Mouse (Mus musculus): Measurements from ENCODE around the gene AL732309.1. TPM values are rescaled to one million over a fixed set of nuclear protein-coding genes. Genes with fewer than 3 reads are reported as not detected.

The AL732309.1 gene
- polyA plus RNA-seq (2015; fragmentation: Nextera tagmentation; extraction: Ambion mirVana): 4.1 and 4.3 TPM in 2 replicates

DNA sequence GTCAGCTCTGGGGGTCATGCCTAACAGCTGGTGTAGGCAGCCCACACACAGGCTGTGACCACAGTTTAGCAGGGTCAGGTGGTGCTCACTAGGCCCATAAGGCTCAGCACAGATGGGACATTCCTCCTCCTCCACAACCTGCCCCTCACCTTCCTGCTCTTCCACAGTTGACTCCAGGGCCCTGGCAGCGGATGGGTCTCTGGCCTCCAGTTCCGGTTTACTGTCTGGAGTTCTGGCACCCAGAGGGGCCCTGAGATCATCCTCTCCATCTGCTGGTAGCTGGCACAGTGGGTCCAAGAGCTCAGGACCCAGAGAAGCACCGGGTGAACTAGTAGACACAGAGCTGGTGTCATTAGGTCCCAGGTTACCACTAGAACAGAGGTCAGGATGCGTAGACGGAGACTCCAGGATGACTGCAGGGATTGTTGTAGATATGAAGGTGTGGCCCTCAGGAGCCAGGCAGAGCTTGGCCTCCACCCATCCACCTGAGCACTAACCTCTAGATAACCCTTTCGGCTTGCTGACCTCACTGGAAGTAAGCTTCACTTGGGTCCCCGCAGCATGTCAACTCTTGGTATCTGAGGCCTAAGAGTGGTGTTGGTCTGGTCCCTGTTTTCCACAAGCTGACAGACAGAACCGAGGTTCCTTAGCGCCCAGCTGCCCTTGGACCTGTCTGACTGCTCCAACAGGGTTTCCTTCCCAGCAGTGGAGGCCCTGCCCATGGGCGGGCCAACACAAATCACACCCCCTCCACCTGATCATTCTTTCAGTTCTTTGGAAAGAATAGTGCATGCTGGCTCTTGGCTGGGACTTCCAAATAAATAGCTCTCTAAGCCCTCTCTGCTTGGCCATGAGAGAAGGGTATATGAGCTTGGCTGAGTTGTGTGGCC is at the start of gene AL732309.1:
Gene AL732309.1 (minus strand): TSS at position 681 of the 890 bp plus-strand sequence.
- Histone ChIP-seq H3K4me3 (ENCODE audit: low read depth, low read length) (no peak within 1 kb of the TSS), H3K9me3 (ENCODE audit: low read length) (no peaks in the 10 kb centered on the region), H3K9ac (replicated peaks; ENCODE audit: low read depth) (no peak within 1 kb of the TSS), H3K4me2 (replicated peaks; ENCODE audit: low read depth, low read length) (no peak within 1 kb of the TSS), H3K27me3 (replicated peaks; ENCODE audit: insufficient read depth, low read length) (peaks cover 7% of the 10 kb centered on the region; the same call in 1 of the 2 replicates), H3K4me1 (ENCODE audit: insufficient read depth, low read depth, low read length) (peaks cover 7% of the 10 kb centered on the region; the same call in 1 of the 2 replicates), H3K36me3 (ENCODE audit: insufficient read depth, low read length) (peaks cover 24% of the 10 kb centered on the region), H3K27ac (ENCODE audit: low read length) (no peak within 1 kb of the TSS)
- ATAC-seq: peak; percentile 38; the same call in 1 of the 2 replicates
- peak; percentile 26 for DNase-seq (ENCODE audit: low spot score)
- no peak for TF ChIP-seq CTCF (IDR thresholded peaks at IDR 0.05)
- no peak for TF ChIP-seq EP300 (IDR thresholded peaks at IDR 0.05)
- 79% methylated on average over 10 of the region's 10 CpGs for WGBS

GRCm38 (mm10) chr2:25293706-25294105 is 47.0 kb upstream of the AL732309.1 start:
- Histone ChIP-seq H3K36me3 (ENCODE audit: insufficient read depth, low read length) (no peaks in the 10 kb centered on the region), H3K4me3 (ENCODE audit: low read depth, low read length) (no peak overlapping the region), H3K9me3 (ENCODE audit: low read length) (no peaks in the 10 kb centered on the region), H3K27me3 (replicated peaks; ENCODE audit: insufficient read depth, low read length) (peaks cover 39% of the 10 kb centered on the region), H3K9ac (replicated peaks; ENCODE audit: low read depth) (no peak overlapping the region), H3K27ac (ENCODE audit: low read length) (no peak overlapping the region), H3K4me1 (ENCODE audit: insufficient read depth, low read depth, low read length) (peaks cover 10% of the 10 kb centered on the region), H3K4me2 (replicated peaks; ENCODE audit: low read depth, low read length) (no peak overlapping the region)
- no peak for DNase-seq (ENCODE audit: low spot score)
- WGBS: 67% methylated on average over 9 of the region's 9 CpGs
- TF ChIP-seq EP300 (IDR thresholded peaks at IDR 0.05) (no peak), CTCF (IDR thresholded peaks at IDR 0.05) (no peak)
- no peak for ATAC-seq

DNA sequence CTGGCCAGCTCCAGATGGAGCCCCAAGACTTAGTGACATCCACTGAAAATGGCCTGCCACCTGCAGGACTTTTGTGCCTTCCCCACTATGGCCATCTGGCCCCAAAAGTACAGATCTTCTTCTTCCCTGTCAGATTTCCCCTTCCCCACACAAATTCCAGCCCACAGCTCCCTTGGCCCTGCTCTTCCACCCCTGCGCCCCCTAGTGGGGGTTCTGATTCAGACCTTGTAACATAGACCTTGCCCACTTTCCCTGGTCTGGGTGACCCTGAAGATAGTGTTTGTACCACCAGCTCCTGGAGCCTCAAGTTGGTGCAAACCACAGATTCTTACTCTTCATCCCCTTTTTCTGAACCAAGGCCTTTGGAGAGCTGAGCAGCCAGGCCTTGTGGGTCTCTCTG is 46.2 kb upstream of the AL732309.1 start:
- Histone ChIP-seq H3K9me3 (ENCODE audit: low read length) (no peaks in the 10 kb centered on the region), H3K9ac (replicated peaks; ENCODE audit: low read depth) (no peak overlapping the region), H3K36me3 (ENCODE audit: insufficient read depth, low read length) (no peaks in the 10 kb centered on the region), H3K4me3 (ENCODE audit: low read depth, low read length) (no peak overlapping the region; the same call in 1 of the 2 replicates), H3K27me3 (replicated peaks; ENCODE audit: insufficient read depth, low read length) (peaks cover 40% of the 10 kb centered on the region), H3K4me1 (ENCODE audit: insufficient read depth, low read depth, low read length) (peaks cover 10% of the 10 kb centered on the region), H3K27ac (ENCODE audit: low read length) (no peak overlapping the region), H3K4me2 (replicated peaks; ENCODE audit: low read depth, low read length) (peak overlapping the region; percentile 62)
- ATAC-seq: peak; percentile 55
- WGBS: 0% methylated on average over 1 of the region's 1 CpGs
- peak; percentile 93 for TF ChIP-seq CTCF (IDR thresholded peaks at IDR 0.05)
- TF ChIP-seq EP300 (IDR thresholded peaks at IDR 0.05): no peak
- DNase-seq (ENCODE audit: low spot score): peak; percentile 78

DNA sequence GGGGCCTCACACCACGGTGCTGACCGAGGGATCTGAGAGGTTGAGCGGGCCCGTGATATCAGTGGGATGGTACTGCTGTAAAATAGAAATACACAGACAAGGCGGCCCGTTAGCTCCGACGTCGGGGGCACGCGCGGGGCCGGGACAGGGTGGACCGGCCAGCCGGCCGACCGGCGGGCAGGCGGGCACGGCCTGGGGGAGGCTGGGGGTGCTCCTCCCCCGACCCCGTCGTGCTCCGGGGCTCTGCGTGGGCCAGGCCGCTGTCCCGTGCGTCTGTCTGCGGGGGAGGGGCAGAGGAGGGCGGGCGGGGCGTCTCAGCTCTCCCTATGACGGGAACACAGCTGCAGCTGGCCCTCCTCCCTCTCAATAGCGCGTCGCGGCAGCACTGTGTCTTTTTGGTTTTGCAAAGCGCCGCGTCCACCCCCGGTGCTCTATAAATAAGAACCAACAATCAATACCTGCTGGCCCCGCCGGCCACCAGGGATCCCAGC is 45.4 kb upstream of the AL732309.1 start:
- Histone ChIP-seq H3K36me3 (ENCODE audit: insufficient read depth, low read length) (no peaks in the 10 kb centered on the region), H3K27ac (ENCODE audit: low read length) (no peak overlapping the region), H3K9ac (replicated peaks; ENCODE audit: low read depth) (no peak overlapping the region), H3K4me1 (ENCODE audit: insufficient read depth, low read depth, low read length) (peaks cover 14% of the 10 kb centered on the region), H3K27me3 (replicated peaks; ENCODE audit: insufficient read depth, low read length) (peaks cover 40% of the 10 kb centered on the region), H3K4me3 (ENCODE audit: low read depth, low read length) (peak overlapping the region; percentile 38), H3K4me2 (replicated peaks; ENCODE audit: low read depth, low read length) (peak overlapping the region; percentile 62), H3K9me3 (ENCODE audit: low read length) (no peaks in the 10 kb centered on the region)
- TF ChIP-seq EP300 (IDR thresholded peaks at IDR 0.05) (no peak), CTCF (IDR thresholded peaks at IDR 0.05) (no peak)
- DNase-seq (ENCODE audit: low spot score): peak; percentile 57
- ATAC-seq: peak; percentile 43
- WGBS: 1% methylated on average over 31 of the region's 43 CpGs

DNA sequence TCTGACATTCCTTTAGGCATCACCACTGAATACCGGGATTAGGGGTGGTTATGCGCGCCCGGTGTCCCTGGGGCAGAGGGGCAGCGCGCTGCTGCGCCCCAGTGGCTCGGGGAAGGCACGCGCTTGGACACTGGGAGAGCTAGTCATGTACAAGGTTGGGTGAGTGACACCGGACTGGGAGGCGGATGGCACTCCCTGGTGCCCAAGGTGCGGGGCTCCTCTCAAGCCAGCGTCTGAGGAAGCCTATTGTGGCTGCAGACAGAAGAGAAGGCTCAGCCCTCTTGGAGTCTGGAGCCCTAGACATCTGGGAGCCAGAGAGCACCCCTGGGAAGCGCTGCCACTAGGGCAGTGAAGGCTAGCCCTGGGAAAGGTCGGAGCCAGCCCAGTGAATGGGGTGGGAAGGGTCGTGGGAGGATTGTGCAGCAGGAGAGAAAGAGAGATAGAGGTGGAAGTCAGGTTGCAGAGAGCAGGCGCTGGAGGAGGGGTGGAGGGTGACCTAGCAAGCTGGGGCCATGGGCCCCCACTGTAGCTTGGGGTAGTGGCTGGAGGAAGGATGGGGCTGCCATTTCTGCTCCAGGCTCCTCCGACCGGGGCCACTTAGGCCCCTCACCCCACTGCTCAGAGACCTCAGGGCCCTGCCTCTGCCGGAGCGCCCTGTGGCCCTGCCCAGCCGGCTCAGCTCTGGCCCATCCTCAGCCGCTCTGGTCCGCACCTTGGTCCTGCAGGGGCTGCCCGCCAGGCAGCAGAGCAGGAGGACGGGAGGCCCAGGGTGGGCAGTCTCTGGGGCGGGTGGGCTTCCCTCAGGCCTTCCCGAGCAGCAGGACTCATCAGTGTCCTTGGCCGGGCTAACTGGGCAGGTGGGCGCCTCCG is 44.8 kb upstream of the AL732309.1 start:
- ATAC-seq (no peak), DNase-seq (ENCODE audit: low spot score) (no peak)
- Histone ChIP-seq H3K4me1 (ENCODE audit: insufficient read depth, low read depth, low read length) (peaks cover 19% of the 10 kb centered on the region), H3K9me3 (ENCODE audit: low read length) (no peaks in the 10 kb centered on the region), H3K4me3 (ENCODE audit: low read depth, low read length) (peak overlapping the region; percentile 38), H3K4me2 (replicated peaks; ENCODE audit: low read depth, low read length) (peak overlapping the region; percentile 62), H3K9ac (replicated peaks; ENCODE audit: low read depth) (no peak overlapping the region), H3K27ac (ENCODE audit: low read length) (no peak overlapping the region), H3K27me3 (replicated peaks; ENCODE audit: insufficient read depth, low read length) (peaks cover 40% of the 10 kb centered on the region), H3K36me3 (ENCODE audit: insufficient read depth, low read length) (no peaks in the 10 kb centered on the region)
- TF ChIP-seq EP300 (IDR thresholded peaks at IDR 0.05) (no peak), CTCF (IDR thresholded peaks at IDR 0.05) (no peak)
- WGBS: 10% methylated on average over 28 of the region's 32 CpGs

DNA sequence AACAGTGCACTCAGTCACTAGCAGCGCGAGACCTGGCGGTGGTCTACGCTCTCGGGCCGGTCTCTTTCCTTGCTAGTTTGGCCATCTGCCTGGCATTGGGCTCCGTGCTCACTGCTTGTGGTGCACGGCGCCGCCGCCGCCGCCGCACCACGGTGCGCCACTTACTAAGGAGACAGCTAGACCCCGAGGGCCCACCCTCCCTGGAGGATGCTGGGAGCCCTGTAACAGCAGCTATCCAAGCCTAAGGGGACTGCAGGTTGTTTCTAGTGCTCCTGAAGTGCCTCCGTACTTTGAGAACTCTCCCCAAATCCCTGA is 44.1 kb upstream of the AL732309.1 start:
- H3K9me3 ChIP-seq (ENCODE audit: low read length): no peaks in the 10 kb centered on the region
- H3K4me2 ChIP-seq (replicated peaks; ENCODE audit: low read depth, low read length): peak overlapping the region; percentile 50
- 8% methylated on average over 17 of the region's 18 CpGs for WGBS
- H3K9ac ChIP-seq (replicated peaks; ENCODE audit: low read depth): no peak overlapping the region
- H3K27me3 ChIP-seq (replicated peaks; ENCODE audit: insufficient read depth, low read length): peaks cover 40% of the 10 kb centered on the region
- H3K27ac ChIP-seq (ENCODE audit: low read length): no peak overlapping the region
- H3K4me3 ChIP-seq (ENCODE audit: low read depth, low read length): peak overlapping the region; percentile 21
- TF ChIP-seq EP300 (IDR thresholded peaks at IDR 0.05): no peak
- no peak for TF ChIP-seq CTCF (IDR thresholded peaks at IDR 0.05)
- DNase-seq (ENCODE audit: low spot score) (no peak), ATAC-seq (no peak)
- no peaks in the 10 kb centered on the region for H3K36me3 ChIP-seq (ENCODE audit: insufficient read depth, low read length)
- peaks cover 25% of the 10 kb centered on the region for H3K4me1 ChIP-seq (ENCODE audit: insufficient read depth, low read depth, low read length)
